Mouse (Mus musculus): ENCODE measurements around the gene Dnajb3. TPM values are rescaled to one million over a fixed set of nuclear protein-coding genes. Genes with fewer than 3 reads are reported as not detected.
A peak's percentile ranks its signal among the peaks of the same experiment; 100 is the strongest.
"Not testable (repeated sequence)": the region's sequence is repeated elsewhere in the genome, so short reads cannot be mapped to it uniquely, and the experiment has no call there.

The Dnajb3 gene
- total RNA-seq, 2 experiments from 2014 or later: 3.8 to 4.9 TPM

DNA sequence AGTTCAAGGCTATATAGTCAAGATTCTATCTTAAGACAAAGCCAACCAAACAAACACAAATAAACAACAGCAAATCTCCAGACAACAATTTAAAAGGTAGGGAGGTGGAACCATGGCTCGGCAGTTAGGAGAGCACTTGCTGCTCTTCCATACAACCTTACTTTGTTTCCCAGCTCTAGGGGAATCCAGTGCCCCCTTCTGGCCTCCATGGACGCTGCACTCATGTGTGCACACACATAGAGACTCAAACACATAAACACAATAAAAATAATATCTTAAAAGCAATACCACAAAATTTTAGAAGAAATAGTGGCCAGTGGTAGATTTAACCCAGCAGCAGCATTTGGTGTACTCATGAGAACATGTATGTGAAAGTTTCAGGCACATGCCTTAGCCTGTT is 11.6 kb upstream of the Dnajb3 start:
- DNase-seq (ENCODE audit: low spot score in 2 of 2): peak in 1 of 2 experiments; percentile 15

DNA sequence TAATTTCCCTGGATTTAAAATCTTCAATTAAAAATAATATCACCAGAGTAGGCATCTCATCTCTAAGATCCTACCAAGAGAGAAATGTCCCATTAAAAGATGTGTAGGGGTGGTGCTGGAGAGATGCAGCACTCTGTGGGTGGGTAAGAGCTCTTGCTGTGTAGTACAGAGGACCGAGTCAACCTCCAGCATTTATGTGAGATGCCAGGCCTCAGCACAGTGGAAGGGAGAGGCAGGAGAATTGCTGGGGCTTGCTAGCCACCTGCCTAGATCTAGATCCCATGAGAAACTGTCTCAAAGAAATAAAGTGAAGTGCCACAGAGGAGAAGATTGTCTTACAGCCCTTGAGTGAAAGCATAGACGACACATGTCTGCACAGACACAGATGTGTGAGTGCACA is 11.0 kb upstream of the Dnajb3 start:
- DNase-seq (ENCODE audit: low spot score in 2 of 2): peak in 1 of 2 experiments; percentile 10

DNA sequence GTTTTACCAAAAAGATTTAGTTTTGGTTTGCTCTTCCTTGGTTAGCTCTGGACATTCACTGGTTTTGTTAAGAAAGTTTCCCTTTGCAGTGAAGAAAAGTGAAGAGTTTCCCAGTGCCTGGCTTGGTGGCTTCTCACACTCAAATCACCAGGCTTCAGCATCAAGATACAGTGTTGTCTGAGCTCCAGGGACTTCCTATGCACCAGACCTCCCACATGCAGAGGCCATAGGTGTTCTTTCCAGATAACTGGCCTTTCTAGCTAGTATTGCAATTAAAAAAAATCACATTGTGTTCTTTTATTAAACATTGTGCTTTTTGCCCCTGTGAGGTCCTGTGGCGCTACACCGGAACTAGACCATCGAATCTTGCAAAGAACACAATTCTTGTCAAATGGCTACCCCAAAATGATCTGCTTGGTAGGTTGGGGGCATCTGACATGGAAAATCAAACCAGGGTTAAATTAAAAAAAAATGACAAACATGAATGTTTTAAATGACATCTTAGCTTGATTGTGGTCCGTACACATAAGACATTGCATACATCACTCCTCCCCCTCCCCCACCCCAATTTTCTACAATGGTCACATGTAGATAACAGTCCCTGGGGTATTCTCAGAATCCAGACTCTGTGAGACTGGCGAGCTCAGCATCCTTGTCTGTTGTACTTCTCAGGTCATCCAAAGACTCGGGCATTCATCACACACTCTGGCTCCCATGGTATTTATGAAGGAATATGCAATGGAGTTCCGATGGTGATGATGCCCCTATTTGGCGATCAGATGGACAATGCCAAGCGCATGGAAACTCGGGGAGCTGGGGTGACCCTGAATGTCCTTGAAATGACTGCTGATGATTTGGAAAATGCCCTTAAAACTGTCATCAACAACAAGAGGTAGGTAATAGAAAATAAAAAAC is 10.1 kb upstream of the Dnajb3 start:
- peak in 1 of 2 experiments; percentile 9 for DNase-seq (ENCODE audit: low spot score in 2 of 2)

DNA sequence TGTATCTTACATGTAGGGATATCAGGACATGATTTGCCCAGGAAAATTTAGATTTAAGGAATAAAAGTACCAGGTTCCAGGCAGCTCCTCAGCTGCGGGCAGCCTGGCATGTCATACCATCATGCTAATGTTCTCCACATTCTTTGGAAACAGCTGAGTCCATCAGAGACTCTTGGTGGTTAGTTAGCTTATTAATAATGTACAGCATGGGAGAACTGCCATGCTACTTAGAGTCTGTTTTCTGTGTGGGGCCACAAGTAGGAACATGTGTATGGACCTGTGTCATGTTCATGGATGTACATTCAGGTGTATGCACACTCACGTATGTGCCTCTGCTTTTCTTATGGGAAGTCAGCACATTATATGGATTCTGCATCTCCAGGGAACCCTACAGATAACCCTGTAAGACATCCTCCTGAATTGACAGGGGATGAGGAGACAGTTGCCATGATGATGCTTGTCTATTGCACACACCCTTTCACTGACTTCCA is 8.9 kb upstream of the Dnajb3 start:
- DNase-seq (ENCODE audit: low spot score in 2 of 2): peak in 1 of 2 experiments; percentile 9

DNA sequence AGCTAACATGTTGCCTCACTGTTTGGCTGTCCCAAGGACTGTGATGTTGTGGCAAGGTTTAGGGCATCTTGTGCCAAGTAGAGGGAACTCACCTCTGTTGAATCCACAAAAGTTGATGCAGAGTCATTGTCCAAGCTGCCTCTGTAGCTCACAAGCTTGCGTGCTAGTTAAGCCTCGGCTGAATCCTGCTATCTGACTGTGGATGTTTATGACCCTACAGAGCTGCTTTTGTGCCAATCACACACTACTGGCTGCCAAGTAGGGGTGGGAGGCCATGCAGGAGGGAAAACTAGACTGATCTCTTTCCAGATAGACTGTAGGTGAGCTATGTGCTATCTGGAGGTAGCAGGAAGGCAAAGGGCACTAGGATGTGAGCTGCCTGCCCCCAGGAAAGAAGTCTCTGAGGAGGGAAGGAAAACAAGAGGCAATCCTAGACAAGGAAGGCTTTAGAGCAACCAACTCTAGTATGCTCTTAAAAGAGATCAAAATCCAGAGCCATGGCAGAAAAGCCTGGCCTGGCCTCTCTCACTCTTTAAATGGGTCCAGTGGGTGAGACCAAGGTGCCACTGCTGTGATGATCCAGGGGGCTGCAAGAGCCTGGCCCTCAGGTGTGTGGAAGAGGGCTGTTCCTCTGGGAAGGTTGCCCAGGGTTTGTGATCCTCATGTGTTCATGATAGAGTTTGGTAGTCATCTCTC is 8.3 kb upstream of the Dnajb3 start:
- DNase-seq (ENCODE audit: low spot score in 2 of 2): peak in 1 of 2 experiments; percentile 28

DNA sequence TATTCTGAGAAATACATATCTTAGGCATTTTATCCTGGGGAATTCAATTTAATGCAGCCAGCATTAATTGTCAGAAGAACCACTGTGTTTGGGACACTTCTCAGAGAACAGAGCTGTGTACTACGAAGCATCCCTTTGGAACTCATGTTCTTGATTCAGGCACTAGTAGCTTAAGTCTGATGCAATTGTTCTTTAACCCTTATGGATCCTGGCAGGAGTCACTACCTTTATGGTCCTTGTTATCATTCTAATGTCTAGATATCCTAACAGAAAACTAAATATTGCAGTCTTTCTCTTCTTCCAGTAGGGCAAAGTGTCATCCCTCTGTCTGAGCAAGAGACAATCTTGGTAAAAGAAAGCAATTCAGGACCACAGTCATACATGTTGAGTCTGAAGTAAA is 7.5 kb upstream of the Dnajb3 start:
- DNase-seq (ENCODE audit: low spot score in 2 of 2): no peak

DNA sequence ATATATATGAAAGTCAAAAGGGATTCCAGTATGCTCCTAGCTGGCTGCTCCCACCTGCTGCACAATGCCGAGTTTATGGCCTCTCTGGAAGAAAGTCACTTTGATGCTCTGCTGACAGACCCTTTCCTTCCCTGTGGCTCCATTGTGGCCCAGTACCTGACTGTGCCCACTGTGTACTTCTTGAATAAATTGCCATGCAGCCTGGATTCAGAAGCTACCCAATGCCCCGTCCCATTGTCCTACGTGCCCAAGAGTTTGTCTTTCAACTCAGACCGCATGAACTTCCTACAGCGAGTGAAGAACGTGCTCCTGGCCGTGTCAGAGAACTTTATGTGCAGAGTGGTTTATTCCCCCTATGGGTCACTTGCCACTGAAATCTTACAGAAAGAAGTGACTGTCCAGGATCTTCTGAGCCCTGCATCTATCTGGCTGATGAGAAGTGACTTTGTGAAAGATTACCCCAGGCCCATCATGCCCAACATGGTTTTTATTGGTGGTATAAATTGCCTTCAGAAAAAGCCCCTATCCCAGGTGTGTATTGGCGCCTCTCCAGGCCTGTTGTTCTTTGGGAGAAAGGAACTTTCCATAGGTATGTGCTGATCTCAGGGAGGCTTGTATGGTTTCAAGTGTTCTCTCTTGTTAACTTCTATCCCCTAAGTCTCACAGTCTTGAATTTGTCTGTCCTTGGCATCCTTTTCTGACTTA is 6.9 kb upstream of the Dnajb3 start:
- peak in 1 of 2 experiments; percentile 18 for DNase-seq (ENCODE audit: low spot score in 2 of 2)

DNA sequence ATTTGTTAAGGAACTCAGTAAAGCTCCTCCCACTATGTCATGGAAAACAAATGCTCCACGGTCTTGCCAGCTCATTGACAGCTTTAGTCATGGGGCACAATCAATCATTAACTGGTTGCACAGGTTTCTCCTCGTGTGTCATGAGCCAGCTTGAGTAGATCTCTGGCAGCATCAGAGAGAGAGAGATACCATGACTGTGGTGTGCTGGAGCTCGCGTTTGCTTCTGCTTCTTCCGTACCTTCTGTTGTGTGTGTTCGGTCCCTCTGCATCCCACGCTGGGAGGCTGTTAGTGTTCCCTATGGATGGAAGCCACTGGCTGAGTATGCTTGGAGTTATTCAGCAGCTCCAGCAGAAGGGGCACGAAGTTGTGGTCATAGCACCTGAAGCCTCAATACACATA is 6.2 kb upstream of the Dnajb3 start, which contains the start of gene Ugt1a1:
Gene Ugt1a1 (plus strand): TSS at position 148 of the 400 bp plus-strand sequence.
- peak in 1 of 2 experiments; percentile 16 for DNase-seq (ENCODE audit: low spot score in 2 of 2)

DNA sequence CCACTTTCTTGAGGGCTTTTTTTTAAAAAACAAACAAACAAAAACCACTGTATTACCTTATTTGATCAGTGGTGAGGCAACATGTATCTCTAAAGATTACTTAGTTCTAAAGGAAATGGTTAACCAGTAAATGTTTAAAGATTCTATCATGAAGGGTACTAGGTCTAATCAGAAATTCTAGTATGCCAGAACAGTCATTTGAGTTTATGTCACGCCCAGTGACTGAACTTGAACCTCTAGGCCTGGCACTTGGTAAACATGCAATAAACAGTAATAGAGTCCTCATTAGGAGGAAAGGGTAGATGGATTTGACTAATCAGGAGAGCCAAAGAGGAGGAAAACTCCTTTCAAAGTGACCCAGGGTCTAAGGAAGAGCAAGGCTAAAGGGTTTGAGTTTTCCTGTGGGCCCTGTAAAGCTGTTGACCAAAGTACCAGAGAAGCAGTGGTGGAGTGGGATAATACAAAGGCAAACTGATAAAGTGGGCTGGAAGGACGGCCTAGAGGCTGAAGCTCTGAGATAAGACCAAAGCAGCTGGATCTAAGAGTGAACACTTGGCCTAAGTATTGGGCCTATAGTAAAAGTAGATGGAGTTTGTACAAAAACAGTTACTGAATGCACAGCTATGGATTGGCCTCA is 1.4 kb upstream of the Dnajb3 start:
- DNase-seq (ENCODE audit: low spot score in 2 of 2): no peak

DNA sequence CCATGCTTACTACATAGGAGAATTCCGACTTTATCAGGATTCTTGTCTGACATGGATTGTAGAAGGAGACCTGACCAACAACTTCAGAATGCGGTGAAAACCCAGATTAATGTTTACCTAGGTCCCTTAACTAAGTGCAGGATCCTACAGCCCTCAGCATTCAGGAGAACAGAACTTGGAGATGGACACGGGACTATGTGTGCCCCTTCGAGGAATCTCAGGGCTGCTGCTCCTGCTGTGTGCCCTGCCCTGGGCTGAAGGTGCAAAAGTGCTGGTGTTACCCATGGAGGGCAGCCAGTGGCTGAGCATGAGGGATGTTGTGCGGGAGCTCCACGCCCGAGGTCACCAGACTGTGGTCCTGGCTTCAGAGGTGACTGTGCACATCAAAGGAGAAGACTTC is 5.1 kb downstream of the Dnajb3 start, which contains the start of gene Ugt1a2:
Gene Ugt1a2 (plus strand): TSS at position 146 of the 400 bp plus-strand sequence.
- no peak for DNase-seq (ENCODE audit: low spot score in 2 of 2)

DNA sequence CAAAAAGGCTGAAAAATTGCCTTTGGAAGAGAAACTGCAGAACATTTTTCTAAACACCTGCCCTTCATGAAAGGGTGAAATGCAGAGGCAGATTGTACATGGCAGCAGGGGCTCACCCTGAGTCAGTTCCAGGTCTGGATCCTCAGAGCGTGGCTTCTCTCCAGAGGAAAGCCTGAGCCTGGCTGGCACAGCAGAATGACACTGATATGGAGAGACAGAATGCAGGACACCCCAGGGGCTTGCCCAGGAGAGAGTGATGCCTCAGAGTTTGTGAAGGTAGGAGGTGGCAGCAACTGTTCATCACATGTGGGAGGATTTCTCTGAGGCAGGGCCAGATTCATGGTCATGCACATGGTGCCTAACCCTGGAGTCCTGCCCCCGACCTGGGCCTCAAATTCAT is 5.6 kb downstream of the Dnajb3 start:
- DNase-seq (ENCODE audit: low spot score in 2 of 2): no peak

DNA sequence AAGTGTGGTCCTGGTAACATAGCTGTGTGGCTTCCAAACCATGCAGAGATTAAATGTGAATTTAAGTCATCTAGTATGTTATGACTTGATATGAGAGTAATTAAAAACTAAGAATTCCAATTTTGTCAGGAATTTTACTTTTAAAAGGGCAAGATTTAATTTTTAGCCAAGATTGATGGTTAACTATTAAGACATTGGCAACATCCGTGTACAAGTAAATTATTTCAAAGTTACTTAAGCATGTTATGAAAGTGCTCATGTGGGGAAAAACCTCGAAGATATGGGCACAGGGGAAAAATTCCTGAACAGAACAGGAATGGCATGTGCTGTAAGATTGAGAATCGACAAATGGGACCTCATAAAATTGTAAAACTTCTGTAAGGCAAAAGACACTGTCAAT is 8.1 kb downstream of the Dnajb3 start:
- DNase-seq (ENCODE audit: low spot score in 2 of 2): no peak

DNA sequence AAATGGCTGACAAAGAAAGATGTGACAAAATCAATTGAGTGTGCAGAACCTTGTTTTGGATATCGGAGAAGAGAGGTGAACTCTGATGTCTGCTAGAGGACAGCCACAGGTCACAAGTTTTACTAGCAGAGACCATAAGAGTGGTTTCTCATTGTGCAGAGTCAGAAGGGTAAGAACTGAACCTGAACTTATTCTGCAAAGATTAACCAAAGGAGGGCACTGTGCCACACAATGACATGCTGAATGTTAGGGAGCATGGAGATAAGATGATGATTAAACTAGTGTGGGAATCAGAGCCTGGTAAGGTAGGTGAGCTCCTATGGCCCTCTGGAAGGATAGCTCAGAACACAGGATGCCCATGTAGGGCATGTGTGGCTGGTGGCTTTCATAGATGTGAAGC is 9.9 kb downstream of the Dnajb3 start:
- no peak for DNase-seq (ENCODE audit: low spot score in 2 of 2)

DNA sequence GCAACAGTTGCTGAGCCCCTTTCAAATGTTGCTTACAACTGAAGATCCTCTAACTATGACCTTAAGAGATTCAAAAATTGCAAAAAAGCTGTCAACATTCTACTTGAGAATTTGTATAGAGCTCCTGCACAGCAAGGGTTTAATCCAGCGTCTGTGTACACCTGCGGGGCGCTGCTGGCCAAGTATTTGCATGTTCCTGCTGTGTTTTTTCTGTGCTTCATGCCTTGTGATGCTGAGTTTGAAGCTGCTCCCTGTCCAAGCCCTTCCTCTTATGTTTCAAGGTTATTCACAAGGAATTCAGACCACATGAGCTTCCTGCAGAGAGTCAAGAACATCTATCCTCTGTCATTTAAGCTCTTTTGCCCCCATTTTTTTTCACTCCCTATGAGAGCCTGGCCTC is 13.4 kb downstream of the Dnajb3 start:
- DNase-seq (ENCODE audit: low spot score in 2 of 2): no peak

DNA sequence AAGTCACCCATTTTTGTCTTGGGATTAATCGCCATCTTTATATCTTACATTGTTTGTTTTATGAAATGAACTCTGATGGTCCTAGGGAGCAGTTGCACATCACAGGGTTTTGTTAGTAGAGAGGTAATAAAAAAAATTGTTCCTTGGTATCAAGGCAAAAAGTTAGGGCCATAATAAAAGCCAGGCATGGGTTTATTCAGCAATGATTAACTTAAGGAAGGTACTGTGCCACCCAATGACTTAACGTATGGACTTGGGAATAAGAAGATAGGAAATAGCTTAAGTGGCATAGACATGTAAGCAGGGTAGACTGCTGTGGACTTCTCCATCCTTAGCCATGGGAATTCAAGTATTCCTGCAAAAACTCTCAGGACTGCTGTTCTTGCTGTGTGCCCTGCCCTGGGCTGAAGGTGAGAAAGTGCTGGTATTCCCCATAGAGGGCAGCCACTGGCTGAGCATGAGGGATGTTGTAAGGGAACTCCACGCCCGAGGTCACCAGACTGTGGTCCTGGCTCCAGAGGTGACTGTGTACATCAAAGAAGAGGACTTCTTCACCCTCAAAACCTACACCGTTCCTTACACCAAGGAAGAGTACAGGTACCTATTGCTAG is 19.2 kb downstream of the Dnajb3 start:
- no peak for DNase-seq (ENCODE audit: low spot score in 2 of 2)

DNA sequence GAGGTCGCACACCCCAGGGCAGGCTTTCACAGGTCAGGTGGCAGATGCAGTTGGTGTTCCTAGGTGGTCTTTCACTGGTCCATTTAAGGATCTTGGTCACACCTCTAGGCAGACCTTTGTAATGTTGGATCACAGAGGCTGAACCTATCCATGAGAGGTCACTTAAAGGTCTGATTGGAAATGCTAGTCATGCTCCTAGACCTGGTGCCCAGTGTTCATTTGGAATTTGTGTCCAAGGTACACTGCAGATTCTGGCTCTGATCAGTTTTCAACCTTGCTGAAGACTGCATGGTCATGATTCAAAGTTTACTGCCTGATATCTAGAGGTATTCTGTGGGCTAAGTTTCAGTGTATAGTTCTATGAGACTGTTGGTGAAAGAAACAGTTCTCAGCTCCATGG is 25.9 kb downstream of the Dnajb3 start:
- no peak for DNase-seq (ENCODE audit: low spot score in 2 of 2)

DNA sequence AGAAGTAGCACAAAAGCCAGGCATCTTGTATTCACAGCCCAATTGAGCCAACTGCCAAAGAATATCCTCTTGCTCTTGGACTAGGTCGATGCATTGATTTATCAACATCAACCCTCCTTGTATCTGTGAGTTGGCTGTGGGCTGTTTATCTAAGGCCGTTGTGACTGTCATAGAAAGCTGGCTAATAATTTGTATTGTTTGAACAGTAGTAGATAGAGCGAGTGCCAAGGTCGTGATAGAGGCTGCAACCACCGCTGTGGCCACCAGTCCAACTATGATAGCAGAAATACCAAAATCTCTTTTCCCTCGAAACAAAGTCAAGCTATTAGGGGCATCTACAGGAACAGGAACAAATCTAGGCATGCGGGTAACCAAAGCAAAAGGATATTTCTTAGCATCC is 33.4 kb downstream of the Dnajb3 start:
- not testable (repeated sequence) for DNase-seq (ENCODE audit: low spot score in 2 of 2)

DNA sequence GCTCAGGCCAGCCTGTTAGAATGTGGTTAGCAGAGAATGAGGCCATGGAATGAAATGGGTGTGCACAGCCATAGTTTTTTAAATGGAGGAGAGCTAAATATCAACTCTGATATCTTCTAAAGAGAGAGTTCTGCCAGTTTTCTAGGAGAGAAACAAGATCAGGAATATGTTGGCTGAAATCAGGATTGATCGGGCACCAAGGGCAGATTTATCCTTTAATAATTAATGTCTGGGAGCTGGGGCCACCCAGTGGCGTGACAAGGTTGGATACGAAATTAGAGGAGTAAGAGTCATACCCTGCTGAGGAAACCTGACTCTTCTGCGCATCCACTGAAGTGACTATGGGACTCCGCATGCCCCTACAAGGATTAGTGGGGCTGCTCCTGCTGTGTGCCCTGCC is 39.9 kb downstream of the Dnajb3 start, which contains the start of gene Ugt1a5:
Gene Ugt1a5 (plus strand): TSS at position 302 of the 400 bp plus-strand sequence.
- DNase-seq (ENCODE audit: low spot score in 2 of 2): no peak

DNA sequence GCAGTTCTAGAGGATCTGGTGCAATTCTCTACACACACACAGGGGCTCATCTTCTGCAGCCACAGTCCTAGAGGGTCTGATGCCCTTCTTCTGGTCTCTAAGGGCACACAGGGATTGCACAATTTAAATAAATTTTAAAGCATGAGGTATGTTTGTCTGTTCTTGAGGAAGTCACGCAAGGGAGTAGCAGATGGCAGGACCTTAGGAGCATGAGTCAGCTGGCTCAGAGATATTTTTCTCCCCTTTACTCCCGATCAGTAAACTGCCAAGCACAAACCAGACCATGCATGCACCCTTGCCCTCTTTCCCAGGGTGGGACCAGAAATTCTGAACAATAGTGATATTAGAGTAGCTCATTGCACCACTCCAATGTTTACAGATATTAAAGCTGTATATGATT is 47.2 kb downstream of the Dnajb3 start:
- no peak for DNase-seq (ENCODE audit: low spot score in 2 of 2)

Measured in gastrocnemius, postnatal 4 days (tissue).